Mouse (Mus musculus): Measurements from ENCODE around the gene Stum. TPM values are rescaled to one million over a fixed set of nuclear protein-coding genes. Genes with fewer than 3 reads are reported as not detected.

The Stum gene
- 0.02 TPM in 1 of 2 replicates, not detected in the other for polyA plus RNA-seq (2012)

DNA sequence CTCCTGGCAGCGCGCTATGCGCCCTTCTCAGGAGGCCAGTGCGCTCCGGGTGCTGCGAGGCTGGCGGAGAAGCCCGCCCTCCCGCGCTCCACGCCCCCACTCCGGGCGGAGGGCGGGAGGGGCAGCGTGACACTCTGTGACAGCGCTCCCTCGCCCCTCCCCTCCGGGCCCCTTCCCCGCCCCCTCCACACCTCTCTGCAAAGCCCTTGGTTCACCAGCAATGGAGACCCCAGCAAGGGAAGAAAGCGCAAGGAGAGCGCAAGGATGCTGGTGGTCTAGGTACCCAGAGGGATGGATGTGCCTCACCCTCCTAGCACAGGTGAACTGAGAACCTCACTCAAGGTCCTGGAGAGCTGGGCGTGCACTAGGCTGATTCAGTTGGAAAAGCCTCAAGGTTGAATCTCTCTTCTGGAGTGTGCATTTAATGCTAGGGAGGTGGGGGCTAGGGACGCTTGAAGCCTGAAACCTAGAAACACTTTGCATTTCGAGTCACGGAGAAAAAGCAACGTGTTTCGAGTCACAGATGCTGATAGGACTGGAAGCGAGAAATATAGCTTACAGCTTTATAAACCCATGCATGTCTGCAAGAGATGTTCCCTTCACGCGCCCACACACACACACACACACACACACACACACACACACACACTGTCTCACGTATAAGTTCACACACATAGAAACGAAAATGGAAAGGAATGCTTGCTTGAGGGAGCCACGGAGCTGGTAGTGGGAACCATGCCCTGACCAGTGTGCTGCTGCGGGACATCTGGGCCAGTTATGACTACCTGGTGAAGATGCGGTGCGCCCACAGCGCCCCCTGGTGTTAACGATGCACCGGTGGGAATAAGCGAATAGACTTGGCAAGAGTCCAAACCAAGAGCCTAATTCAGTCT, at the start of gene Stum:
Gene Stum, minus strand, starts transcription at position 106 of the 893 bp plus-strand sequence.

Other genes starting within 250 kb of the Stum start
- gene Psen2, start 220.1 kb downstream of the Stum start, polyA plus RNA-seq (2012), result 28.0 and 36.0 TPM in 2 replicates
- 28.8 and 30.9 TPM in 2 replicates for gene Itpkb, start 153.0 kb downstream of the Stum start, polyA plus RNA-seq (2012)
- gene Parp1, start 85.4 kb upstream of the Stum start, polyA plus RNA-seq (2012), result 125 and 173 TPM in 2 replicates
- 0.79 and 1.1 TPM in 2 replicates for gene Lin9, start 157.6 kb upstream of the Stum start, polyA plus RNA-seq (2012)
- gene Mixl1, start 213.5 kb upstream of the Stum start, polyA plus RNA-seq (2012), result 0.11 and 0.12 TPM in 2 replicates
- 8.9 and 12.2 TPM in 2 replicates for gene Acbd3, start 242.5 kb upstream of the Stum start, polyA plus RNA-seq (2012)

Data from megakaryocyte-erythroid progenitor cell, adult 5 weeks (primary cell).